Mouse (Mus musculus) neutrophil, adult 65 days (primary cell): Measurements from ENCODE around the gene Krtap10-10. TPM values are rescaled to one million over a fixed set of nuclear protein-coding genes. Genes with fewer than 3 reads are reported as not detected.

Experiments used
- total RNA-seq: library from RNA; stranded (reverse); gene quantifications from 2 replicates; pipeline ENCODE4 v1.2.4, GENCODE M21; 2023

Krtap10-10 gene
- total RNA-seq: not detected in 2 replicates

DNA sequence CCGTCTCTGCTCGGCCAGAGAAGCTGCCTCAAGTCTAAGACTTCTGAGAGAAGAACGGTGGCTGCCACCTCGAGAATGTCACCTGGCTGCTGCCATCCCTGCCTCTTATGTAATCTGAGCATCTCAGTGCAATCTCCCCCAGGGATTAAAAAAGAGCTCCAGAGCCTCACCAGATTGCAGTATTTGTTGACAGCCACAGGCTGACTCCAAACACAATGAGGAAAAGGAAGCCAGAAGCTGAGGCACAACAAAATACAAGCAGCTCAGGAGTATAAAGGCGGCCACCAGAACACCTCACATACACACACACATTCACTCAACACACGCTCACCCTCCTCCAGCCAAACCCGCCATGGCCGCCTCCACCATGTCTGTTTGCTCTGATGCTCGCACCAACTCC is at the start of gene Krtap10-10:
TSS of gene Krtap10-10 (plus strand) at position 301 of the 400 bp plus-strand sequence.

DNA sequence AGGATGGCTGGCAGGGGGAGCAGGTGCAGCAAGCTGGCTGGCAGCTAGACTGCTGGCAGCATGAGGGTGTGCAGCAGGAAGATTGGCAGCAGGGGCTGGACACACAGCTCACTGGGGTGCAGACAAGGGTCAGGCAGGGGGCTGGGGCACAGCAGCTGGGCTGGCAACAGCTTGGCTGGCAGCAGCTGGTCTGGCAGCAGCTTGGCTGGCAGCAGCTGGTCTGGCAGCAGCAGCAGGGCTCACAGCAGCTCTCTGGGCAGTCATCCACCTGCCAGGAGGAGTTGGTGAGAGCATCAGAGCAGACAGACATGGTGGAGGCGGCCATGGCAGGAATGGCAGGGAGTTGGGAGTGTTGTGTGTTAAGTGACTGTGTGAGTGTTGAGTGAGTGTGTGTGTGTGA is 47.9 kb upstream of the Krtap10-10 start, which contains the start of gene Gm7137:
TSS of gene Gm7137 (minus strand) at position 325 of the 400 bp plus-strand sequence.

GRCm38 (mm10) chr10:77794976-77795375 is 40.8 kb upstream of the Krtap10-10 start, which contains the start of gene Gm9639:
Gene Gm9639, minus strand, starts transcription at chr10:77795076.

DNA sequence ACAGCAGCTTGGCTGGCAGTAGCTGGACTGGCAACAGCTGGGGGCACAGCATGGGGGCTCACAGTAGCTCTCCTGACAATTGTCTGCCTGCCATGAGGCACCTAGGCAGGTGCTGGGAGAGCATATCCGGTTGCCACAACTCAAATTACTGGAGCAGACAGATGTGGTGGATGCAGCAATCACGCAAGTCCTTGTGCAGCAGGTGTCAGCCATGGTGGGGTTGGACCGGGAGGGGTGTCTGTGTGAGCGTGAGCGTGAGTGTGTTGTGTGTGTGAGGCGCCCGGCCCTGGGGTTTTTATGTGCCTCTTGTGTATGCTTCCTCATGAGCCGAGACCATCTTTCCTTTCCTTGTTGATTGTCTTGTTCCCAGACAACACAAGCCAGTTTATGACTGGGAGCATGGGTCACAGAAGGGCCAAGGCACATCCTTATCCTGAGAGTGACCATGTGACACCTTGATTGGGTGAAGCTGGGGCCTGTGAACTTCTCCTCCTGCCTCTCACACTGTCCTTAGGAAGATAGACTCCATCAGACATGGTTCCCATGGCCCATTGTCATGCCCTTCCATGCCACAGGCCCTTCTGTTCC is 36.7 kb upstream of the Krtap10-10 start, which contains the start of gene Gm19668:
TSS of gene Gm19668 (minus strand) at position 213 of the 588 bp plus-strand sequence.

GRCm38 (mm10) chr10:77811743-77812142 is 24.0 kb upstream of the Krtap10-10 start, which contains the start of gene Gm9507:
Gene Gm9507, minus strand, starts transcription at chr10:77811843.

DNA sequence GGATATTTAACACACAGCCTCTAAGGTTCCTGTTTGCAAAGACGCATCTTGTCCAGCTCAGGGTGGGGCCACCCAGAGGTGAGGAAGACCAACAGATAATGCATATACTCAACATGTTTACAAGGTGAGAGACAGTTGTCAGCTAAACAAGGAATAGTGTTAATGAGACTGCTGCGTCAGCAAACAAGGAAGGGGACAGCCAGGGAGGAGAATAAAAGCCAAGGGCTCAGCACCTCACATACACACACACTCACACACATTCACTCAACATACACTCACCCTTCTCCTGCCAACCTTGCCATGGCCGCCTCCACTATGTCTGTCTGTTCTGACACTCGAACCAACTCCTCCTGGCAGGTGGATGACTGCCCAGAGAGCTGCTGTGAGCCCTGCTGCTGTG is 21.4 kb upstream of the Krtap10-10 start, which contains the start of gene Gm2696:
TSS of gene Gm2696 (plus strand) at position 301 of the 400 bp plus-strand sequence.

DNA sequence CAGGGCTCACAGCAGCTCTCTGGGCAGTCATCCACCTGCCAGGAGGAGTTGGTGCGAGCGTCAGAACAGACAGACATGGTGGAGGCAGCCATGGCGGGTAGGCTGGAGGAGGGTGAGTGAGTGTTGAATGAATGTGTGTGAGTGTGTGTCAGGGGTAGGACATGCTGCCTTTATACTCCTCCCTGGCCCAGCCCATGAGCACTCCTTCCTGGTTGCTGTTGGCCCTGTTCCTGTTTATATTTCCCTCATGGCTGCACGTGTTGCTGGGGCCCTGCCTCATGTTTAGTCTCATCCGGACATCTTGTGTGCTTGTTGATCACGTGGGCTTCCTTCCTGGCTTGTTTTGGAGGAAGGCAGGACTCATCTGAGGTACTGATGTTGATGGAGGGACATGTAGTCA is 8.8 kb upstream of the Krtap10-10 start, which contains the start of gene Krtap10-4:
TSS of gene Krtap10-4 (minus strand) at position 145 of the 400 bp plus-strand sequence.

DNA sequence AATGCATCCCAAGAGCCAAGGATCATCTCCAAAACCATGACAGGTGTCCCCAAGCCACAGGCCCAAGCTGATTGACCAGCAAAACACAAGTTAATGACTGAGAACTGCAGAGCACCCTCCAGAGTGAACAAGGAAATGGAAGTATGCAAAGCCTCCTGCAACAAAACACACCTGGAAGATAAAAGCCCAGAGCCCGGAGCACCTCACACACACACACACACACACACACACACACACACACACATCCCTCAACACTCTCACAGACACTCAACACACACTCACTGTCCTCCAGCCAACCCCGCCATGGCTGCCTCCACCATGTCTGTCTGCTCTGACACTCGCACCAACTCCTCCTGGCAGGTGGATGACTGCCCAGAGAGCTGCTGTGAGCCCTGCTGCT is 10.8 kb downstream of the Krtap10-10 start, which contains the start of gene Gm36176:
TSS of gene Gm36176 (plus strand) at position 301 of the 400 bp plus-strand sequence.

GRCm38 (mm10) chr10:77852559-77852958 is 16.8 kb downstream of the Krtap10-10 start, which contains the start of gene Gm10318:
Gene Gm10318, plus strand, starts transcription at chr10:77852859.

GRCm38 (mm10) chr10:77861675-77862074 is 25.9 kb downstream of the Krtap10-10 start, which contains the start of gene Gm3285:
Gene Gm3285, plus strand, starts transcription at chr10:77861975.

Other genes with a start within 250 kb of the Krtap10-10 start
- gene Sumo3, start 229.8 kb upstream of the Krtap10-10 start, total RNA-seq: 55.9 and 66.8 TPM in 2 replicates
- gene Gm49325, start 229.8 kb upstream of the Krtap10-10 start, total RNA-seq: not detected in 2 replicates
- gene Ube2g2, start 213.7 kb upstream of the Krtap10-10 start, total RNA-seq: 31.2 and 34.0 TPM in 2 replicates
- gene Tspear, start 149.4 kb upstream of the Krtap10-10 start, total RNA-seq: not detected in 2 replicates
- not detected in 2 replicates for gene Gm19402, start 145.2 kb upstream of the Krtap10-10 start, total RNA-seq
- gene Gm9508, start 138.7 kb upstream of the Krtap10-10 start, total RNA-seq: not detected in 2 replicates
- gene Gm10272, start 129.3 kb upstream of the Krtap10-10 start, total RNA-seq: not detected in 2 replicates
- not detected in 2 replicates for gene Gm10024, start 124.5 kb upstream of the Krtap10-10 start, total RNA-seq
- not detected in 2 replicates for gene Gm10142, start 120.1 kb upstream of the Krtap10-10 start, total RNA-seq
- not detected in 2 replicates for gene Krtap12-1, start 115.3 kb upstream of the Krtap10-10 start, total RNA-seq
- not detected in 2 replicates for gene Gm10100, start 109.5 kb upstream of the Krtap10-10 start, total RNA-seq
- gene Gm18596, start 93.3 kb upstream of the Krtap10-10 start, total RNA-seq: not detected in 2 replicates
- gene Gm9736, start 84.6 kb upstream of the Krtap10-10 start, total RNA-seq: not detected in 2 replicates
- gene Gm3233, start 76.3 kb upstream of the Krtap10-10 start, total RNA-seq: not detected in 2 replicates
- not detected in 2 replicates for gene Gm3238, start 64.6 kb upstream of the Krtap10-10 start, total RNA-seq
- gene Gm7138, start 59.0 kb upstream of the Krtap10-10 start, total RNA-seq: not detected in 2 replicates
- gene Gm3250, start 53.4 kb upstream of the Krtap10-10 start, total RNA-seq: not detected in 2 replicates
- not detected in 2 replicates for gene Gm7137, start 47.7 kb upstream of the Krtap10-10 start, total RNA-seq
- not detected in 2 replicates for gene Gm9639, start 40.9 kb upstream of the Krtap10-10 start, total RNA-seq
- gene Gm19668, start 36.8 kb upstream of the Krtap10-10 start, total RNA-seq: not detected in 2 replicates
- not detected in 2 replicates for gene Gm9507, start 24.1 kb upstream of the Krtap10-10 start, total RNA-seq
- not detected in 2 replicates for gene Gm2696, start 21.3 kb upstream of the Krtap10-10 start, total RNA-seq
- gene Krtap10-4, start 8.9 kb upstream of the Krtap10-10 start, total RNA-seq: not detected in 2 replicates
- gene Gm36176, start 10.9 kb downstream of the Krtap10-10 start, total RNA-seq: not detected in 2 replicates
- gene Gm10318, start 16.9 kb downstream of the Krtap10-10 start, total RNA-seq: not detected in 2 replicates
- not detected in 2 replicates for gene Gm3285, start 26.0 kb downstream of the Krtap10-10 start, total RNA-seq
- gene Lrrc3, start 66.6 kb downstream of the Krtap10-10 start, total RNA-seq: 0.39 and 1.0 TPM in 2 replicates
- 254 and 380 TPM in 2 replicates for gene Trpm2, start 134.6 kb downstream of the Krtap10-10 start, total RNA-seq
- 10.6 and 12.8 TPM in 2 replicates for gene 1810043G02Rik, start 142.6 kb downstream of the Krtap10-10 start, total RNA-seq
- 39.7 and 51.3 TPM in 2 replicates for gene Pfkl, start 174.1 kb downstream of the Krtap10-10 start, total RNA-seq
- gene Dnmt3l, start 206.0 kb downstream of the Krtap10-10 start, total RNA-seq: 2.9 and 5.2 TPM in 2 replicates
- not detected in 2 replicates for gene Aire, start 207.7 kb downstream of the Krtap10-10 start, total RNA-seq
- gene Icosl, start 233.4 kb downstream of the Krtap10-10 start, total RNA-seq: 55.4 and 64.3 TPM in 2 replicates